Mouse (Mus musculus) liver, adult 2 months (tissue): Measurements from ENCODE around the gene Atxn1.

ENCODE experiments used
- CTCF ChIP-seq: fragments of 200-500 bp; IDR thresholded peaks from 2 replicates; pipeline ENCODE4 v1.5.1; 2011; ENCODE audit warnings: low read depth, low read length, control low read depth
- POLR2A ChIP-seq: fragments of 200-500 bp; IDR thresholded peaks from 2 replicates; pipeline ENCODE4 v1.6.1; 2011; ENCODE audit warnings: low read length, control low read depth; ENCODE audit not compliant: insufficient read depth; ENCODE audit errors: extremely low read depth

GRCm38 (mm10) chr13:45854531-45854930 is 110.3 kb downstream of the Atxn1 start:
- no peak for TF ChIP-seq CTCF
- TF ChIP-seq POLR2A = no peak
